Mouse (Mus musculus) bone marrow macrophage, adult 2 months (primary cell): ENCODE data around the gene Gm44805.

Experiments
- CTCF ChIP-seq: IDR thresholded peaks from 2 replicates; pipeline ENCODE4 v1.5.1; 2012; ENCODE audit warnings: low read depth, mild to moderate bottlenecking, low read length, moderate library complexity
- POLR2A ChIP-seq: IDR thresholded peaks from 2 replicates; pipeline ENCODE4 v1.6.1; 2012; ENCODE audit warnings: mild to moderate bottlenecking, low read depth, low read length, borderline replicate concordance

DNA sequence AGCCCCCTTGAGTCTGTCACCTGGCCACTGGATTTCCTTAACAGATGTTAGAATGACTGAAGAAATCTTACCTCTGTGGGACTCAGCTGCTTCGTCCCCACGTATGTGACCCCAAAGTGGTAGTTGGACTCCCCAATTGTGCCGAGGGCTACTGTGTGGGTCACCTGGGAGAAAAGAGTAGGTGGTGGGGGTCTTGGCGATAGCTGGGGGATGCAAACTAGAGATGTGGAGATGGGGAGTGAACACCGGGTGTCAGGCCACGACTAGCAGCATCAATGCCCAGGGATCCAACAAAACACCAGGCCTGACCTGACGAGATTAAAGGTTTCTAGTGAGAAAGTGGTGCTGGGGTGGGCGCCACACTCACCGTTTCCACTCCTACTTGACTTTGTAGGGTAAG is 32.4 kb upstream of the Gm44805 start:
- no peak for TF ChIP-seq CTCF
- no peak for TF ChIP-seq POLR2A
